Mouse (Mus musculus): Measurements from ENCODE around the gene Snw1. TPM values are rescaled to one million over a fixed set of nuclear protein-coding genes. Genes with fewer than 3 reads are reported as not detected.
A peak's percentile ranks its signal among the peaks of the same experiment; 100 is the strongest.

Snw1 gene
- polyA plus RNA-seq, 1 experiment: 69.2 TPM

- no peaks in the 10 kb centered on the region for H3K4me1 ChIP-seq (ENCODE audit: control insufficient read depth, insufficient read depth, low read length)
- TF ChIP-seq POLR2A (IDR thresholded peaks at IDR 0.05; ENCODE audit: low read depth, low read length) (no peak), CTCF (IDR thresholded peaks at IDR 0.05; ENCODE audit: borderline replicate concordance, insufficient read depth, low read length) (no peak)
- no peak overlapping the region for H3K4me3 ChIP-seq (ENCODE audit: insufficient read depth, low read length)
These were observed 48.4 kb downstream of the Snw1 start for GRCm38 (mm10) chr12:87423700-87424099.

GRCm38 (mm10) chr12:87421708-87422507 lies 50.2 kb downstream of the Snw1 start:
- no peak overlapping the region for H3K27ac ChIP-seq (ENCODE audit: insufficient read depth, low read length)
- H3K4me1 ChIP-seq (ENCODE audit: control insufficient read depth, insufficient read depth, low read length): no peaks in the 10 kb centered on the region
- H3K4me3 ChIP-seq (ENCODE audit: insufficient read depth, low read length): no peak overlapping the region
- TF ChIP-seq CTCF (IDR thresholded peaks at IDR 0.05; ENCODE audit: borderline replicate concordance, insufficient read depth, low read length) (no peak), POLR2A (IDR thresholded peaks at IDR 0.05; ENCODE audit: low read depth, low read length) (no peak)

More at GRCm38 (mm10) chr12:87423700-87424099, 48.4 kb downstream of the Snw1 start:
- H3K27ac ChIP-seq (ENCODE audit: insufficient read depth, low read length): no peak overlapping the region

GRCm38 (mm10) chr12:87419974-87420485 lies 52.0 kb downstream of the Snw1 start:
- Histone ChIP-seq H3K4me3 (ENCODE audit: insufficient read depth, low read length) (no peak overlapping the region), H3K4me1 (ENCODE audit: control insufficient read depth, insufficient read depth, low read length) (no peaks in the 10 kb centered on the region), H3K27ac (ENCODE audit: insufficient read depth, low read length) (no peak overlapping the region)
- no peak for TF ChIP-seq CTCF (IDR thresholded peaks at IDR 0.05; ENCODE audit: borderline replicate concordance, insufficient read depth, low read length)
- no peak for TF ChIP-seq POLR2A (IDR thresholded peaks at IDR 0.05; ENCODE audit: low read depth, low read length)

GRCm38 (mm10) chr12:87418921-87419320 lies 53.2 kb downstream of the Snw1 start:
- H3K4me1 ChIP-seq (ENCODE audit: control insufficient read depth, insufficient read depth, low read length): no peaks in the 10 kb centered on the region
- no peak overlapping the region for H3K4me3 ChIP-seq (ENCODE audit: insufficient read depth, low read length)
- no peak overlapping the region for H3K27ac ChIP-seq (ENCODE audit: insufficient read depth, low read length)
- TF ChIP-seq CTCF (IDR thresholded peaks at IDR 0.05; ENCODE audit: borderline replicate concordance, insufficient read depth, low read length): no peak
- no peak for TF ChIP-seq POLR2A (IDR thresholded peaks at IDR 0.05; ENCODE audit: low read depth, low read length)

GRCm38 (mm10) chr12:87416690-87417089 lies 55.4 kb downstream of the Snw1 start:
- H3K4me3 ChIP-seq (ENCODE audit: insufficient read depth, low read length): no peak overlapping the region
- H3K4me1 ChIP-seq (ENCODE audit: control insufficient read depth, insufficient read depth, low read length): no peaks in the 10 kb centered on the region
- no peak for TF ChIP-seq POLR2A (IDR thresholded peaks at IDR 0.05; ENCODE audit: low read depth, low read length)
- TF ChIP-seq CTCF (IDR thresholded peaks at IDR 0.05; ENCODE audit: borderline replicate concordance, insufficient read depth, low read length): peak; percentile 82; the same call in 1 of the 2 replicates
- H3K27ac ChIP-seq (ENCODE audit: insufficient read depth, low read length): no peak overlapping the region

- no peak for TF ChIP-seq POLR2A (IDR thresholded peaks at IDR 0.05; ENCODE audit: low read depth, low read length)
- TF ChIP-seq CTCF (IDR thresholded peaks at IDR 0.05; ENCODE audit: borderline replicate concordance, insufficient read depth, low read length): no peak
- Histone ChIP-seq H3K4me1 (ENCODE audit: control insufficient read depth, insufficient read depth, low read length) (0 out of 2 replicates have a peak, but pooled peaks cover 3% of the 10 kb centered on the region), H3K4me3 (ENCODE audit: insufficient read depth, low read length) (no peak overlapping the region), H3K27ac (ENCODE audit: insufficient read depth, low read length) (no peak overlapping the region)
These were observed 56.7 kb downstream of the Snw1 start for GRCm38 (mm10) chr12:87415358-87415757.

GRCm38 (mm10) chr12:87413179-87413790 lies 58.8 kb downstream of the Snw1 start:
- H3K27ac ChIP-seq (ENCODE audit: insufficient read depth, low read length): no peak overlapping the region
- H3K4me1 ChIP-seq (ENCODE audit: control insufficient read depth, insufficient read depth, low read length): peaks cover 5% of the 10 kb centered on the region; the same call in 1 of the 2 replicates
- H3K4me3 ChIP-seq (ENCODE audit: insufficient read depth, low read length): no peak overlapping the region
- TF ChIP-seq CTCF (IDR thresholded peaks at IDR 0.05; ENCODE audit: borderline replicate concordance, insufficient read depth, low read length) (peak; percentile 81), POLR2A (IDR thresholded peaks at IDR 0.05; ENCODE audit: low read depth, low read length) (no peak)

- H3K27ac ChIP-seq (ENCODE audit: insufficient read depth, low read length): no peak overlapping the region
- no peak overlapping the region for H3K4me3 ChIP-seq (ENCODE audit: insufficient read depth, low read length)
- TF ChIP-seq CTCF (IDR thresholded peaks at IDR 0.05; ENCODE audit: borderline replicate concordance, insufficient read depth, low read length) (no peak), POLR2A (IDR thresholded peaks at IDR 0.05; ENCODE audit: low read depth, low read length) (no peak)
- peaks cover 11% of the 10 kb centered on the region for H3K4me1 ChIP-seq (ENCODE audit: control insufficient read depth, insufficient read depth, low read length)
These were observed 61.1 kb downstream of the Snw1 start for GRCm38 (mm10) chr12:87410999-87411398.

GRCm38 (mm10) chr12:87409123-87409522 lies 63.0 kb downstream of the Snw1 start:
- Histone ChIP-seq H3K4me1 (ENCODE audit: control insufficient read depth, insufficient read depth, low read length) (peaks cover 11% of the 10 kb centered on the region), H3K4me3 (ENCODE audit: insufficient read depth, low read length) (no peak overlapping the region), H3K27ac (ENCODE audit: insufficient read depth, low read length) (no peak overlapping the region)
- TF ChIP-seq POLR2A (IDR thresholded peaks at IDR 0.05; ENCODE audit: low read depth, low read length): no peak
